Mouse (Mus musculus) E14TG2a.4 (cell line): Measurements from ENCODE around the gene 2210017I01Rik.

Experiments
- CTCF ChIP-seq: conservative IDR thresholded peaks from 2 replicates; pipeline ENCODE4 v1.5.1; 2014; ENCODE audit warnings: low read length
- NANOG ChIP-seq: IDR thresholded peaks from 2 replicates; pipeline ENCODE4 v1.6.1; 2014; ENCODE audit warnings: borderline replicate concordance, low read length, mixed read lengths
- POU5F1 ChIP-seq: IDR thresholded peaks from 2 replicates; pipeline ENCODE4 v1.6.1; 2014; ENCODE audit warnings: low read length, borderline replicate concordance

DNA sequence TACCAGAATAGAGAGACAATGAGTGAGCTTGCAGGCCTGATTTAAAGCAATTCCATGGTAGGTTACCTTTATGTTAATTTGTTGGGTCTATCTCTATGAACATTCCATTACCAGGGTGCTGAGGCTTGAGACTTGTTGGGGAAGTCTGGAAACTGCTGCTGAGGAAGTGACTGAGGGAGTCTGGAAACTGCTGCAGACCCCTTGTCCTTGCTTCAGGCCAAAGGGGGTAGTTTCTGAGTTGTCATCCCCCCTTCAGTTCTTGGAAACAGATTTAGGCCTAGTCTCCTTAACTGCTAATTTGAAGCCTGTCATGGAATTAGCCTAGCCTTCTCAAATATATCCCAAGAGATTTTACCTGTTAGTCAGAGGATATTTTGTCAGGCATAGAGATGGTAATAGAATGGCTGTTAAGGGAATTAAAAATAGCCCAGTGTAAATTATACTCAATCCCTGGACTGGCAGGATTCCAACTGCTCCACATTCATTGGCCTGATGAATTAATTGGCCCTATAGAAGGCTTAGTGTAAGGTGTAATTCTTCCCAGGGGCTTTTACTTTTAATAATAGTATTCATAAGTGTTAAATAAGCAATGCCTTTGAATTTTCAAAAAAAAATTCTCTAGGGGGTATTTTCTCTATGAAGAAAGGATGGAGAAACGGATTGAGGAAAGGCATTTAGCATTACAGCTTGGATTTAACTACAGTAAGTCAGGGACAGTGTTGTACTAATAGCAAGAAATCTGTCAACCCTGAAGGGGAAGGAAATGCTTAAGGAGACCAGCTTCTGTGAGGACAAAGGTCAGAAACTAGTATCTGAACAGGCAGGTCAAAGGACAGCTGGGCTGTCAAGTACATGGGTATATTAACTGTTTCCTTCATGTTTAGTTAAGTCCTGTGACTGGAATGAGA lies 30.7 kb upstream of the 2210017I01Rik start:
- TF ChIP-seq CTCF (no peak), NANOG (no peak), POU5F1 (no peak)
